Mouse (Mus musculus) frontal cortex, postnatal 25 days (tissue): ENCODE data around the gene Pfn3.
A peak's percentile ranks its signal among the peaks of the same experiment; 100 is the strongest.

ENCODE experiments used
- DNase-seq, 2 experiments: peaks; one replicate each; pipeline ENCODE4 v3.0.0; 2022; ENCODE audit warnings: low spot score in 2 of 2

The Pfn3 gene

DNA sequence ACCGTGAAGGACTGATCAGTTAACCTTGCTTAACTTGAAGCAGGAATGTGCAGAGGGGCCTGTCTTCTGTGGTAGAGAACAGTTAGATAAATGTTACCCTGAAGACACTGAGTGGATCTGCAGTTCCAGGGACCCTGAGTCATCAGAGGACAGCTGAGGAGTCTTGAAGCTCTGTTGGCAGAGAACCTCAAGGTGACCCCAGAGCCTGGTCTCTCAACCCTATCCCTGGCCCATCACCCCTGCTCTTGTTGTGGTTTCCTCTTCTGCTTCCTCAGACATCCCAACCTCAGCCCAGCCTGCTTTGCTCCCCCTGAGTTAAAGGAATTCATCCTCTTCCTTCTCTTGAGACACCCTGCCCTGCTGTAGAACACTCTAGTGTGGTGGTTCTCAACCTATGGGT, 16.9 kb downstream of the Pfn3 start, which contains the start of gene Slc34a1:
Slc34a1 (plus strand) TSS at position 100 of the 400 bp plus-strand sequence.
- DNase-seq = no peak

DNA sequence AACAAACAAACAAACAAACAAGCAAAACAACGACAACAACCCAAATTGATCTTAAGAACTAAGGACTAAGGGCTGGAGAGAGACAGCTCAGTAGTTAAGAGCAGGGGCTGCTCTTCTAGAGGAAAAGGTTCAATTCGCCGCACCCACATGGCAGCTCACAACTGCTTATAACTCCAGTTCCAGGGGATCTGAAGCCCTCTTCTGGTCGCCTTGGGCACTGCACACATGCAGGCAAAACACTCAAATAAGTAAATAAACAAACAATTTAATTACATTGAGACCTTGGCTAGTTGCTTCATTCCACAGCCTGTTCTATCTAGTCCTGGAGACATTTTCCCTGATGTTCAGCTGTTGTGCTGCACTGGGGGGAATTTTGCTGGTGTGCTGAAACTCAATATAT, 22.1 kb downstream of the Pfn3 start:
- DNase-seq = no peak

DNA sequence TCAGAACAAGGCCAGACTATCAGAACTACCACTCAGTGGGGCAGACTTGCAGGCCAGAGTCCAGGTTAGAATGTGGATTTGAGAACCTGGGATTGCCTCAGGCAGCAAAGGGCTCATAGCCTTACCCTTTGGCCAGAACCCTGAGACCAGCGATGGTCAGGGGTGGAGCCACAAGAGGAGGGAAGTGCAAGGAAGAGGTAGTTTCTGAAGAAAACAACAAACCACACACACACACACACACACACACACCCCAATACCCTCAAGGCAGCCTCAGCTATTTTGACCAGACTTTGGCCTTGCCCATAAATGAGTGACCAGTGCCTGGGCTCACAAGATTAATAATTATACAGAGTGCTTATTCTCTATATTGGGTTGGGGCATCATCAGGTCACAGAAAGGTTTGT, 23.4 kb downstream of the Pfn3 start:
- DNase-seq = no peak

DNA sequence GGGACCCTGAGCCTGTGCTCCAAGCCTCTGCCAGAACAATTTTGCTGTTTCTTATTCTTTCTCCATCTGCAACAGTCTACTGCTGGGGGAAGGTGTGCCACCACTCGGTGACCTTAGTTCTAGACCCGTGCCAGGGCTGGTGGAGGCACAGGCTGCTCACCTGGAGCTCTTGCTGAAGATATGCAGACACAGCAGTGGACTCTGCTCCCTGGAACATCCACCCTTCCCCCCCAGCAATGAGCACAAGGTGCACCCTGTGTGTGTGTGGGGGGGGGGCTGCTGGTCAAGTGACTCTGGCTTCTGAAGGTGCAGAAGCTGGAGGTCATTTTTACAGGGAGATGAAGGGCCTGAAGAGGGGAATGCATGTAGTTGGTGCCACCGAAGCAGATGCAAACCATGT, 24.4 kb downstream of the Pfn3 start:
- DNase-seq = no peak

DNA sequence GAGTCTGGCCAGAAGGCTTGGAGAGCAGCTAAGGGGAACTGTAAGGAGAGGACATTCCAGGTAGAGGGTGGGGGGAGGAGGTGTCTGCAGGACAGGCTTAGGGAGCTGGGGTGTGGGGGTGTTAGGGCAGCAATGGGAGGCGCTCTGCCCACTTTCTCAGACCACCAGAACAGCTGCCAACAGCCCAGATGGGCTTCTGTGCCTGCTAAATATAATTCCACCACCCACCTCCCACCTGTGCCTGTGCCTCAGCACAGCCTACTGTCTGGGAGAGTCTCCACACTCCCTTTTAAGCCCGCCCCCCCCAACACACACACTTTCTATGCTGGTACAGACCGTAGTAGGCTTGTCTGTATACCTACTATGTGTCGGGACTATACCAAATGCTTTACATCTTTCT, 33.2 kb downstream of the Pfn3 start:
- DNase-seq = peak; percentile 44 to 62

DNA sequence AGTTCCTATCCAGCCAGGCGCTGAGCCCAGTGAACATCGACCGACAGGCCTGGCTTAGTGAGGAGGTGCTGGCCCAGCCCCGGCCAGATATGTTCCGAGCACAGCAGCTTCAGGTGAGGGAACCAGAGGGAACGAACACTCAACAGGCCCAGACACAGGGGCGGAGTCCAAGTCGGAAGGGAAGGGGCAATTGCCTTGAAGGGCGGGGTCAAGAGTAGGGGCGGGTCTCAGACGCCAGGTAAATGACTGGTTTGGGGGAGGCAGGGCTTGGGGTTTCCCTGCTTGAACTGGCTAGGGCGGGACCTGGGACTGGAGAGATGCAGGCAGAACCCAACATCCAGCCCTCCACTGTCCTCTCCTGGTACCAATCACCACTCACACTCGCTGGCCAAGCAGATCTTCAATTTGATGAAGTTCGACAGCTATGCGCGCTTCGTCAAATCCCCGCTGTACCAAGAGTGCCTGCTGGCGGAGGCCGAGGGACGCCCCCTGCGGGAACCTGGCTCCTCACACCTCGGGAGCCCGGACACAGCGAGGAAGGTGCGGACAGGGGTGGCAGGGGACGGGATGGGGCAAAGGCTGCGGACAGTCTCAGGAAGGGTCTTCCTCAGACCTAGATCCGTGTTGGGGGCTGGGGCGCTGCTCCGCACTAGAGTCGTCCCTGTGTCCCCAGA, 36.0 kb downstream of the Pfn3 start:
- no peak for DNase-seq

DNA sequence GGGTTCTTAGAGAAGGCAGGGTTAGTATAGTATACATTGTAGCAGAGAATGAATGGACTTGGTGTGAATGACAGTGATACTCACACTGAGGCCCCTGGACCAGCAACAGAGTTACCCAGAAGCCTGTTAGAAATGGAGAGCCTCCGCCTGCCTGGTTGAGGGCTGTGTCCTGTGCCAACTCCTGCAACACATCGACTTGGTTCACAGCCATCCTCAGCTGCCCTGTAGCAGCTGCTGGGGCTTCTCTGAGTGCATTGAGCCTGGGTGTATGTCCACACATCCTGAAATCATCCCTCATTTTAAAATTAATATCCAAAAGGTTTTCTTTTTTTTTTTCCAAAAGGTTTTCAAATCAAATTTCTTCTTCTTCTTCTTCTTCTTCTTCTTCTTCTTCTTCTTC, 39.2 kb downstream of the Pfn3 start:
- no peak for DNase-seq

DNA sequence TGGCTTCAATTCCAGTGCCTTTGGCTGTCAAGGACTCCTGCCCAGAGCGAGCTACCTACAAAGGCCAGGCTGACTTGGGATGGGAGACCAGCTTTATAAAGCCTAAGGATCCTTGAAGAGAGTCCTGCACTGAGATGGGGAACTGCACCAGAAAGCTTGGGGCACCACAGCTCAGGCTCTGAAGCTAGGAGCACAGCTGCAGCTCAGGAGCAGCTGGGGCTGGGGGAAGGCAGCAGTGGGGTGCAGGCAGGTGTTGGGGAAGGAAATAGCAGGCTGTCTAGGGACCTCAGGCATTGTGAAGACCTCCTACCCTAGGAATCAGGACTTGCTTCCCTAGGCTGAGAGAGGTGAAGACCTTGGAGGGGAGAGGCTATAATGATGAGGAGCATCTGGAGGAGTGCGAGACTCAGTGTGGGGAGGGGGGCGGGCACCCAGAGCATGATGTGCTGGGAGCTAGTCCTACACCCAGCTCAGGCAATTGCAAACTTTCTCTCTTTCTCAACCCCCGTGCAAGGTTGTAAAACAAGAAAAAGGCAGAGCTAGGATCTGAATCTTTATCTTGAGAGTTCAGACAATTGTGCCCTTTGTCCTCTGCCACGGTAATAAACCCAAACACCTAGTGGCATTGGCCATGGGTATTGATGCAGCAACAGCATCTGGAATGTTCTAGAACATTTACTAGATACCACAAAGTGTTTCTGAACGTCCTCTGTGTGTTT, 40.7 kb downstream of the Pfn3 start:
- DNase-seq = no peak

DNA sequence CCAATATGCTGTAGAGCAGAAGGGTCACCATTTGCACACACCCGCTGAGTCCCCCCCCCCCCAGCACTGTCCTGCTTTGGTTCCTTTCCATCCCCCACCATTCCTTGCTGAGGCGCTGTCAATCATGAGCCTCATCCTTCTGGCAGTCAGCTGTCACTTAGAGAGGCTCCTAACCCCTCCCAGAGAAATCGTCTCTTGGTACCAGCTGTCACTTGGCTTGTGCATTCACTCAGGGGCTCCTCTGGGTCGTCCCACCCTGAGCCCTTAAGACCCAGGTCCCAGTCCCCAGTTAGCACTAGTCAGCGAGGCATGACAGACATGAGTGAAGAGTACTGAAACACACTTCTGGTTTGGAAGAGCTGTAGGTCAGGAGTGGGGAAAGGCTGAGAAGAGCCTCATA, 43.3 kb downstream of the Pfn3 start:
- DNase-seq = no peak

DNA sequence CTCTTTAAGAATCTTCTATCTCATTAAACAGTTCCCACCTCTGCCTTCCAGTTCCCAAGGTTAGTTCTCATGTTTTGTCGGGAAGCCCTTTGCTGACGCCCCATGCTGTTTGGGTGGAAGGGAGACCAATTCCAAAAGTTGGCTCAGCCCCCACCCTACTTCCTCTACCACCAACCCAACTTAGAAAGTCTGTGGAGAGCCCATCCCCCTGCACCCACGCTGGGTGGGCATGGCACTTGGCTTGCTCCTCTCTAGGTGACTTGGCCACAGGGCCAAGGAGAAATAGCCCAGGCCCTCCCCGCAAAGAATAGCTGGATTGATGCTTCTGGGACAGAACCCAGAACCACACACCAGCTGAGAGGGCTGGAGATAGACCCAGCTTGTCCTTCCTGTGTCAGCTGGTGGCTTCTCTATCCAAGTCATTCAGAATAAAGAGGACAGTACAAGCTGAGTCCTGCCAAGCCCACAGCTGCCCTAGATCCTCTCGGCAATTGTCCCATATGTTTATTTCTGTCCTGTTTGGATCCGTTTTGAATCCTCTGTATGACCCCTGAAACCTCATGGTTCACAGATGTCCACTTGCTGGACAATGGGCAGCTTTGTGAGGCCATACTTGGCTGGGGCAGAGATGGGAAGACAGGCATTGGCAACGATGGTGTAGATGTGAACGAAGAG, 43.9 kb downstream of the Pfn3 start:
- no peak for DNase-seq

DNA sequence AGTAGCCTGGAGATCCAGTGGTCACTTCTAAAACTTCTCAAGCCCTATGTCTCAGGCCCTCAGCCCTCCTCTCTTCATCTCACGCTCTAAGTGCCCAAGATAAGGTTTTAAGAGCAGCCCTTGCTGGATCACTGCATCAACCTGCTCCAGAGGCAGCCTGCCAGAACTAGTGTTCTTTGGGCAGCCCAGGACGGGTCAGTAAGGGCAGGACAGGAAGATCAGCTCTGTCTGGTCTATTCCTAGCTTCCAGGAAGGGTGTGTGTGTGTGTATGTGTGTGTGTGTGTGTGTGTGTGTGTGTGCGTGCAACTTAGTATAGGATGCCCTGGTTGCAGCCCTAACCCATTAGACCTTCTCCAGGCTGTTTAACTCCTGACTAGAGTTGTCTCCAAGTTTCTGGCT, 44.8 kb downstream of the Pfn3 start:
- no peak for DNase-seq

DNA sequence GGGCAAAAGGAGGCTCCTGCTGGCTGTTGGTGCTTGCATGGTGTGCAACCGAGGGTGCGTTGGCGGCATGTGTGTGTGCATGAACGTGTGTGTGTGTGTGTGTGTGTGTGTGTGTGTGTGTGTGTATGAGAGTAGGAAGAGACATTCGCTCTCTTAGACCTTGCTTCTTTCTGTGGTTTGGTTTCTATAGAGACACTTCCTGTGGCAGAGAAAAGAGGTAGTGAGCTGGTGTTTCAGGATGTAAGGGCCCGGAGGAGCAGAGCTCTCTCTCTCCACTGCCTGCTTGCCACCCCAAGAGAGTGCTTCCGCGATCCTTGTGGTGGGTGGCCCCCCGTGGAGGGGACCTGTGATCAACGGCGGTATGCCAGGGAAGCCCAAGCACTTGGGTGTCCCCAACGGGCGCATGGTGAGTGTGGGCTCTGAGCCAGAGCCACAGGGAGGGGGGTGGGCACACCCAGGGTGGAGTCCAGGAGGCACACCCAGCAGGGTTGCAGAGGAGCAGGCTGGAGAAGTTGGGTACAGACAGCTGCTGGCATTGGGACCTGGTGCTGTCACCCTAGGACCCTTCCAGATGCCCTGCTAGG, 45.4 kb downstream of the Pfn3 start, which contains the start of gene Rgs14:
Rgs14 (plus strand) TSS at position 202 of the 584 bp plus-strand sequence.
- DNase-seq = peak; percentile 40 to 42

DNA sequence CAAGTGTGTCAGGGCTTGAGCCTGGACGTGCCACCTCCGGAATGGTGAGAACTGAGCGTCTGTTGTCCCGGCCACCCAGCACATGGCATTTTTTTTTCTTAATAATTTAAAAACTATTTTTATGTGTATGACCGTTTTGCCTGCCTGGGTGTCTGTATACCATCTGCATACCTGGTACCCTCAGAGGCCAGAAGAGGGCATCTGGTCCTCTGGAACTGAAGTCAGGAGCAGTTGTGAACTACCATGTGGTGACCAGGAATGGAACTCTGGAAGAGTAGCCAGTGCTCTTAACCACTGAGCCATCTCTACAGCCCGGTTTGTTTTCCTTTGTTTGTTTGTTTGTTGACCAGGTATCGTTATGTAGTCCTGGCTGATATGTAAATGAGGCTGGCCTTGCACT, 46.6 kb downstream of the Pfn3 start:
- DNase-seq = no peak
